Mouse (Mus musculus) forebrain, embryonic 13.5 days (tissue): ENCODE results near the gene Cd302. TPM values are rescaled to one million over a fixed set of nuclear protein-coding genes. Genes with fewer than 3 reads are reported as not detected.
A peak's percentile ranks its signal among the peaks of the same experiment; 100 is the strongest.

Experiments
- ATAC-seq: fragments of 200-750 bp; cut with Nextera tagmentation; 2 replicates; pipeline ENCODE4 v1.8.0; 2017
- H3K27ac ChIP-seq: fragments of 300-500 bp; sonication (generic); 2 replicates; pipeline ENCODE4 v1.5.1; 2015; ENCODE audit warnings: inconsistent platforms, mild to moderate bottlenecking, moderate library complexity
- H3K27me3 ChIP-seq: fragments of 300-500 bp; sonication (generic); 2 replicates; pipeline ENCODE4 v1.6.1; 2015; ENCODE audit warnings: mild to moderate bottlenecking, inconsistent platforms
- H3K36me3 ChIP-seq: fragments of 300-500 bp; sonication (generic); 2 replicates; pipeline ENCODE4 v1.6.1; 2015; ENCODE audit warnings: mild to moderate bottlenecking, inconsistent platforms; ENCODE audit not compliant: poor library complexity, severe bottlenecking
- H3K4me1 ChIP-seq: fragments of 300-500 bp; sonication (generic); 2 replicates; pipeline ENCODE4 v1.6.1; 2015; ENCODE audit warnings: inconsistent platforms
- H3K4me2 ChIP-seq: fragments of 300-500 bp; sonication (generic); 2 replicates; pipeline ENCODE4 v1.6.1; 2015; ENCODE audit warnings: inconsistent platforms, mild to moderate bottlenecking, moderate library complexity
- H3K4me3 ChIP-seq: fragments of 300-500 bp; sonication (generic); 2 replicates; pipeline ENCODE4 v1.5.1; 2015; ENCODE audit warnings: mild to moderate bottlenecking, inconsistent platforms
- H3K9ac ChIP-seq: fragments of 300-500 bp; sonication (generic); 2 replicates; pipeline ENCODE4 v1.6.1; 2015; ENCODE audit warnings: mild to moderate bottlenecking, inconsistent platforms
- H3K9me3 ChIP-seq: fragments of 300-500 bp; sonication (generic); replicated peaks from 2 replicates; pipeline ENCODE4 v1.6.1; 2016; ENCODE audit warnings: inconsistent platforms
- WGBS: fragments of 180-500 bp; shearing (Covaris S2); methylation state at CpG from one replicate; pipeline ENCODE4 v1.1.7; 2015; 5-methylcytosine and 5-hydroxymethylcytosine counted together
- polyA plus RNA-seq: library from polyadenylated mRNA; unstranded; fragments of >200 nt; fragmentation: Nextera tagmentation; extraction: Ambion mirVana; gene quantifications from 2 replicates; pipeline ENCODE4 v1.2.1, GENCODE M21; 2015

The Cd302 gene
- polyA plus RNA-seq, 1 experiment from 2014 or later: 9.1 TPM

DNA sequence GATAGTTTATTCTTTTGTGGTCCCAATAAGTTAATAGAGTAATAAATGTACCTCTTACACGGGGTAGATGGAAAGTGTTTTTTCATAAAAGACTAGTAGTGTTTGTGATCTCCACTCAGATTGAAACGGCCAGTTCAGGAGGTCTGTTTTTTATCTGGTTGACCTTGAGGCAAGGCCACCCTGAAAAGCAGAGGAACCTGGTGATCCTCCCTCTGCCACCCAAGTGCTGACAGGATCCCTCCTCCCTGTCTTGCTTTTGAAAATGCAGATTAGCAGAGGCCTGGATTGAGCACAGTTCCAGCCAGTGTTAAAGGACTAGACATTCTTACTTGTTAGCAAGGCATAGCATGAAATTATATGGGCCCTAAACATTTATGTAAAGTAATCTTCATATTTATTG lies 51.1 kb downstream of the Cd302 start:
- no peaks in the 10 kb centered on the region for H3K27me3 ChIP-seq
- H3K4me2 ChIP-seq: no peak overlapping the region
- no peak overlapping the region for H3K4me3 ChIP-seq
- ATAC-seq: no peak
- H3K9me3 ChIP-seq: no peaks in the 10 kb centered on the region
- no peak overlapping the region for H3K9ac ChIP-seq
- WGBS: 86% methylated on average over 2 of the region's 2 CpGs
- H3K36me3 ChIP-seq: peaks cover 64% of the 10 kb centered on the region
- H3K4me1 ChIP-seq: no peaks in the 10 kb centered on the region
- no peak overlapping the region for H3K27ac ChIP-seq

DNA sequence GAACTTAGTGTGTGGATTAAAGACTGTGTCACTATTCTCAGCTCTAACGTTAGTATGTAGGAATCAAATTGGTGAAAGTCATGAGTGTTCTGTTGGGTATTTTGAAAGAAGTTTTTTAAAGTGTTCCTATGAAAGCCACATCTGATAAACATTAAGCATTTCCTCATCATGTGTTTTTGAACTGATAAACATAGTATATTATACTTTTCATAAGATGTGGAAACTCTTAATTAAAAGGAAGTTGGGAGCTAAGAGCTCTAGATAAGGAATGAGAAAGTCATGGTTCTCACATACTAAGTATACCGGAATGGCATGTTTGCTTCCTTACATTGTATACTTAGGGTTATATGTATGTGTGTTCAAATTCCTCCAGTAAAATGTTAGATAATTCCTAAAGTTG lies 53.9 kb downstream of the Cd302 start:
- no peak overlapping the region for H3K4me3 ChIP-seq
- no peaks in the 10 kb centered on the region for H3K9me3 ChIP-seq
- no peak overlapping the region for H3K4me2 ChIP-seq
- no peak overlapping the region for H3K9ac ChIP-seq
- no peak for ATAC-seq
- no peak overlapping the region for H3K27ac ChIP-seq
- H3K36me3 ChIP-seq: peaks cover 48% of the 10 kb centered on the region
- H3K27me3 ChIP-seq: no peaks in the 10 kb centered on the region
- 84% methylated on average over 2 of the region's 2 CpGs for WGBS
- no peaks in the 10 kb centered on the region for H3K4me1 ChIP-seq

DNA sequence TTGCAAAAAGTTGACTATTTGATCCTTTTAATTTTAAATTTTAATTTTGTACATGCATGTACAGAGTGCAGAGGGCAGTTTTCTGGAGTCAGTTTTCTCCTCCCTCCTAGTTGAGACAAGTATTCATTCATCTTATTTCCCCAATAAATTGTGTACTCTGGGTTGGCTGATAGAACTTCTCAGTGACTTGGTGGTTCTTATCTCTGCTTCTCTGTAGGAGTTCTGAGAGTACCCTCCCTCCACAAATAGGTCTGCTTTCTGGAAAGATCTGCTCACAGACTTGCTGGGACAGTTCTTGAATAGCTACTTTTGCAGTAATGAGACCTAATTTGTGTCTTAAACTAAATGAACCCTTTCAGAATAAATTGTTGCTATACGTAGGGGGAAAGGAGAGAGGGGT lies 55.8 kb downstream of the Cd302 start:
- Histone ChIP-seq H3K9me3 (no peaks in the 10 kb centered on the region), H3K27me3 (no peaks in the 10 kb centered on the region), H3K9ac (no peak overlapping the region), H3K4me2 (no peak overlapping the region), H3K27ac (no peak overlapping the region), H3K36me3 (peaks cover 34% of the 10 kb centered on the region), H3K4me3 (no peak overlapping the region), H3K4me1 (no peaks in the 10 kb centered on the region)
- ATAC-seq: no peak
- WGBS: 43% methylated on average over 1 of the region's 1 CpGs

DNA sequence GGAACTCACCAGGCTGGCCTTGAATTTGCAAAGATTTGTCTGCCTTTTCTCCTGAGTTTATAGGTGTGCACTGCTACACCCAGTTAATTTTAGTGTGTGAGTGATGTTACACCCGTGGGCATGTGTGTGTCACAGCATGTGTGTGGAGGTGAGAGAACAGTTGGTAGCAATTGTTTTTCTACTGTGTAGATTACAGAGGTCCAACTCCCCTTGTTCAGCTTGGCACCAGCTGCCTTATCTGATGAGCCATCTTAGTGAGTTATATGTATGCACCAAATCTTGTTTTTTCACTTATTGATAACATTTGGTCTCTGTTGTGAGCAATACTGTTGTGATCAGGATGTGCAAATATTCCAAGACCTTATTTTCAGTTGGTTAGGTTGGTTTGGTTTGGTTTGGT lies 60.8 kb downstream of the Cd302 start:
- WGBS: 88% methylated on average over 1 of the region's 1 CpGs
- H3K4me1 ChIP-seq: peaks cover 3% of the 10 kb centered on the region; the same call in 1 of the 2 replicates
- H3K4me3 ChIP-seq: no peak overlapping the region
- no peaks in the 10 kb centered on the region for H3K27me3 ChIP-seq
- H3K9me3 ChIP-seq: no peaks in the 10 kb centered on the region
- H3K36me3 ChIP-seq: no peaks in the 10 kb centered on the region
- H3K9ac ChIP-seq: no peak overlapping the region
- no peak overlapping the region for H3K27ac ChIP-seq
- H3K4me2 ChIP-seq: no peak overlapping the region
- ATAC-seq: no peak

DNA sequence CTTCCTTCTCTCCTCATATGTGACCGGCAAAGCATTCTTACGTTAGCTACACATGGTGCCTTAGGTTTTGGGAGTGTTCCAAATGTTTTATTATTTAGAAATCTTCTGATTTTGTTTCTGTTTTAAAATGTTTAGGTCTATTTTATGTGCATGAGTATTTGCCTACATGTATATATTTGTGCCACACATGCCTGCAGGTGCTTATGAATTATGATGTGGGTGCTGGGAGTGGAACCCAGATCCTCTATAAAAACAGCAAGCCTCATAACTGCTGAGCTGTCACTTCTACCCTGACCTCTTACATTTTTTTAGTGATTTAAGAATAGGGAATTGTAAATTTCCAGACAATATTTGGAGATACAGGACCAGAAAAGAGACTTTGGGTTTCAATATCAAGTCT lies 62.3 kb downstream of the Cd302 start:
- Histone ChIP-seq H3K9ac (no peak overlapping the region), H3K4me2 (no peak overlapping the region), H3K36me3 (no peaks in the 10 kb centered on the region), H3K4me1 (peaks cover 3% of the 10 kb centered on the region; the same call in 1 of the 2 replicates), H3K27me3 (no peaks in the 10 kb centered on the region), H3K27ac (no peak overlapping the region), H3K4me3 (no peak overlapping the region), H3K9me3 (no peaks in the 10 kb centered on the region)
- no peak for ATAC-seq
- WGBS: 96% methylated on average over 2 of the region's 2 CpGs

GRCm38 (mm10) chr2:60221236-60221635 lies 63.1 kb downstream of the Cd302 start:
- Histone ChIP-seq H3K9ac (no peak overlapping the region), H3K9me3 (no peaks in the 10 kb centered on the region), H3K27ac (no peak overlapping the region), H3K4me3 (no peak overlapping the region), H3K36me3 (no peaks in the 10 kb centered on the region), H3K4me1 (peaks cover 3% of the 10 kb centered on the region; the same call in 1 of the 2 replicates), H3K4me2 (no peak overlapping the region), H3K27me3 (no peaks in the 10 kb centered on the region)
- WGBS: 74% methylated on average over 6 of the region's 6 CpGs
- ATAC-seq: no peak

- 94% methylated on average over 6 of the region's 6 CpGs for WGBS
- H3K36me3 ChIP-seq: 0 out of 2 replicates have a peak, but pooled peaks cover 5% of the 10 kb centered on the region
- no peak overlapping the region for H3K9ac ChIP-seq
- H3K4me1 ChIP-seq: peaks cover 19% of the 10 kb centered on the region
- H3K9me3 ChIP-seq: no peaks in the 10 kb centered on the region
- H3K27ac ChIP-seq: no peak overlapping the region
- no peak overlapping the region for H3K4me2 ChIP-seq
- H3K4me3 ChIP-seq: no peak overlapping the region
- no peak for ATAC-seq
- H3K27me3 ChIP-seq: no peaks in the 10 kb centered on the region
Observed at GRCm38 (mm10) chr2:60217620-60218019, 66.7 kb downstream of the Cd302 start.

- WGBS: 94% methylated on average over 4 of the region's 4 CpGs
- no peak for ATAC-seq
- no peaks in the 10 kb centered on the region for H3K9me3 ChIP-seq
- H3K27me3 ChIP-seq: no peaks in the 10 kb centered on the region
- H3K4me1 ChIP-seq: peaks cover 28% of the 10 kb centered on the region
- H3K27ac ChIP-seq: no peak overlapping the region
- no peak overlapping the region for H3K4me2 ChIP-seq
- no peak overlapping the region for H3K9ac ChIP-seq
- H3K4me3 ChIP-seq: no peak overlapping the region
- peaks cover 9% of the 10 kb centered on the region; the same call in 1 of the 2 replicates for H3K36me3 ChIP-seq
Observed at GRCm38 (mm10) chr2:60216547-60217153, 67.6 kb downstream of the Cd302 start.

DNA sequence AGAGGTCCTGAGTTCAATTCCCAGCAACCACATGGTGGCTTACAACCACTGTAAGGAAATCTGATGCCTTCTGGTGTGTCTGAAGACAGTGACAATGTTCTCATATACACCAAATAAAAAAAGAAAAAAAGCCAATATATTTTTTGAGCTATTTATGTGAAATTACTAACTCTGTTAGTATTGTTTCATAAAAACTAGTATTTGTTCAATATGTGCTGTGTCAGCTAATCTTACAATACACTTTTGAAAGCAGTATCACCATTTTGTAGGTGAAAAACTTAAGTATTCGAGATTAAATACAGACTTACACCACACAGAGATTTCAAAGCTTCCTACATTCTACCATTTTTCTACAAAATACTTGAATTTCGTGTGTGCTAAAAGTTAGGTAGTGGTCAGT lies 69.6 kb downstream of the Cd302 start:
- ATAC-seq: no peak
- Histone ChIP-seq H3K4me1 (peaks cover 35% of the 10 kb centered on the region), H3K27me3 (no peaks in the 10 kb centered on the region), H3K9ac (no peak overlapping the region), H3K36me3 (peaks cover 13% of the 10 kb centered on the region; the same call in 1 of the 2 replicates), H3K4me2 (no peak overlapping the region), H3K9me3 (no peaks in the 10 kb centered on the region), H3K27ac (no peak overlapping the region), H3K4me3 (no peak overlapping the region)
- WGBS: 96% methylated on average over 2 of the region's 2 CpGs

DNA sequence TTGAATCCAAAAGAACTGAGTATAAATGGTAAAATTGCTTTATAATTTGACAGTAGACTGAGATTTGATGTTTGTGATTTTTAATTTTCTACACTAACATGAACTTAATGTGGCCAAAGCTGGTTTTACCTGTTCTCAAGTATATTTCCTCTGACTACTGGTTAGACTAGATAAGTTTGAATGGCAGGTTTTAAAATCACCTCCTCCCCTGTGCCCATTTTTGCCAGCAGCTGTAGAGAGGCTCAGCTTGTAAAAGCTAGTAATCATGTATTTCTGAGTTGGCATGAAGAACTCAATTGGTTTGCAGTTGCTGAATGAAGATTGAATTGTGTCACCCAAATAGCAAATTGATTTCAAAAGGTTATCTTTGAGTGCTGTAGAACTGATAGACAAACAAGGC lies 71.8 kb downstream of the Cd302 start:
- no peak overlapping the region for H3K4me3 ChIP-seq
- 0 out of 2 replicates have a peak overlapping the region, but pooled peaks have one; percentile 14 for H3K4me2 ChIP-seq
- H3K27me3 ChIP-seq: no peaks in the 10 kb centered on the region
- peaks cover 43% of the 10 kb centered on the region for H3K4me1 ChIP-seq
- no peak overlapping the region for H3K27ac ChIP-seq
- no peak for ATAC-seq
- H3K9me3 ChIP-seq: no peaks in the 10 kb centered on the region
- H3K9ac ChIP-seq: no peak overlapping the region
- peaks cover 13% of the 10 kb centered on the region; the same call in 1 of the 2 replicates for H3K36me3 ChIP-seq

DNA sequence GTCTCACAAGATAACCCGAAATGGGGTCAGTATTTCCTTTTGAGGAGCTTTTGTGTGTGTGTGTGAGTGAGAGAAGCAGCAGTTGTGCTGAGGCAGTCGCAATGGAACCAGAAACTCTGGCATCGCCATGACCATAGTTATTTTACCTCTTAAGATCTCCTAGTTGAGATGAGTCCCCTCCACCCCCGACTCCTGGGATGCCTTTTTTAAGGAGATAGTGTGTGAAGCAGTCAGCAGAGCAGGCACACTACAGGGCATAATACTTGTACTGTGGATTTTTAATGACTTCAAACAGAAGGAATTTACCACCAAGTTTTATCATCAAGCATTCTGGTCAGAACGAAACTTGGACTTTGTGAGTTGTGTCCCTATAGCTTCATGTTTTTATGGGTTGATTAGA lies 73.5 kb downstream of the Cd302 start:
- peaks cover 42% of the 10 kb centered on the region for H3K4me1 ChIP-seq
- no peaks in the 10 kb centered on the region for H3K27me3 ChIP-seq
- no peaks in the 10 kb centered on the region for H3K9me3 ChIP-seq
- no peak overlapping the region for H3K27ac ChIP-seq
- ATAC-seq: no peak
- peaks cover 13% of the 10 kb centered on the region; the same call in 1 of the 2 replicates for H3K36me3 ChIP-seq
- H3K4me2 ChIP-seq: peak overlapping the region; percentile 71
- H3K4me3 ChIP-seq: peak overlapping the region; percentile 92
- 21% methylated on average over 5 of the region's 5 CpGs for WGBS
- peak overlapping the region; percentile 93 for H3K9ac ChIP-seq

- H3K9ac ChIP-seq: peak within 1 kb of the TSS; percentile 93
- H3K36me3 ChIP-seq: peaks cover 19% of the 10 kb centered on the region; the same call in 1 of the 2 replicates
- peak within 1 kb of the TSS; percentile 92 for H3K4me3 ChIP-seq
- WGBS: under 1% methylated on average over 60 of the region's 109 CpGs
- ATAC-seq: peak; percentile 95
- H3K9me3 ChIP-seq: no peaks in the 10 kb centered on the region
- no peaks in the 10 kb centered on the region for H3K27me3 ChIP-seq
- H3K4me2 ChIP-seq: peak within 1 kb of the TSS; percentile 71
- peak within 1 kb of the TSS; percentile 84 for H3K27ac ChIP-seq
- peaks cover 39% of the 10 kb centered on the region for H3K4me1 ChIP-seq
Observed at GRCm38 (mm10) chr2:60209703-60210651, 74.3 kb downstream of the Cd302 start, which contains the start of the genes Baz2b and March7. TSS of gene Baz2b (minus strand) at chr2:60209839. TSS of gene March7 (plus strand) at chr2:60209887.
